Mouse (Mus musculus) right cerebral cortex, postnatal 14 days (tissue): Measurements from ENCODE around the gene Cog2.

Source experiments
- DNase-seq: peaks from one replicate; pipeline ENCODE4 v3.0.0; 2022

The Cog2 gene

DNA sequence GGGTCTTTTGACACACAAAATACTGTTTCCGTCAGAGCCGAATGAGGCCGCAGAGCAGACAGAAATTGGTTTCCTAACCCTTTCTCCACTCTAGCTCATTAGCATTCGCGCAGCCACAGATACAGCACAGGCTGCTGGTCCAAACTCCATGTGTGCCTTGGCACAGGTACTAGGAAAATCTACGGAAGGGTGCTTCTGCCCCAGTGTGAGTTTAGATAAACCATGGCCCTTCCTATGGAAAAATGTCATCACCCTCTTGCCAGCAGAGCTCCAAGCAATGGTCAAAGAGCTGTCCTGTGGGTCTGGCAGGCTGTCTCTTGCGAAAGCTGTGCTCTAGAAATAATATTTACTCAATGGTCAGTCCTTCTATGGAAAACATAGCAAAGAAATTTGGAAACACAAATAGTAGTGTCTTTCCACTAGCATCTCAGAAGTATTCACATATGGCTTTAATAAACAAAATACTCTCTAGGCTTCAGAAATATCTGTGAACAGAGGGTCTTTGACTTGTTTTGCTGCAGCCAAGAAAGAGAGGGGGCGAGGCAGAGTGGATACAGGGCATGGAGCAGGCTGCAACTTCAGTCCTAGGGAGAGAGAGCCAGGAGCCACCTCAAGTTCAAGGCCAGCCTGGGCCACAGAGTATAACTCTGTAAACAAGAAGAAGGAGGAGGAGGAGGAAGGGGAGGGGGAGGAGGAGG, 51.3 kb downstream of the Cog2 start:
- no peak for DNase-seq

DNA sequence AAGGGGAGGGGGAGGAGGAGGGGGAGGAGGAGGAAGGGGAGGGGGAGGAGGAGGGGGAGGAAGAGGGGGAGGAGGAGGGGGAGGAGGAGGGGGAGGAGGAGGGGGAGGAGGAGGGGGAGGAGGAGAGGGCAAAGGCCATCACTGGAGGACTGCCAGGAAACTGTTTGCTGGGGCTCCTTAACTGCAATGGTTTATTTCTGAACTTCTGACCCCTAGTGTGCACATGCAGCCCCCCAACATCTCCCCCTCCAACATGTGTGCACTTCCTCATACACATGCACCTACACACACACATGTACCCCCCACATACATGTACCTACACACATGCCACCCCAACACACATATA, 51.8 kb downstream of the Cog2 start:
- no peak for DNase-seq

DNA sequence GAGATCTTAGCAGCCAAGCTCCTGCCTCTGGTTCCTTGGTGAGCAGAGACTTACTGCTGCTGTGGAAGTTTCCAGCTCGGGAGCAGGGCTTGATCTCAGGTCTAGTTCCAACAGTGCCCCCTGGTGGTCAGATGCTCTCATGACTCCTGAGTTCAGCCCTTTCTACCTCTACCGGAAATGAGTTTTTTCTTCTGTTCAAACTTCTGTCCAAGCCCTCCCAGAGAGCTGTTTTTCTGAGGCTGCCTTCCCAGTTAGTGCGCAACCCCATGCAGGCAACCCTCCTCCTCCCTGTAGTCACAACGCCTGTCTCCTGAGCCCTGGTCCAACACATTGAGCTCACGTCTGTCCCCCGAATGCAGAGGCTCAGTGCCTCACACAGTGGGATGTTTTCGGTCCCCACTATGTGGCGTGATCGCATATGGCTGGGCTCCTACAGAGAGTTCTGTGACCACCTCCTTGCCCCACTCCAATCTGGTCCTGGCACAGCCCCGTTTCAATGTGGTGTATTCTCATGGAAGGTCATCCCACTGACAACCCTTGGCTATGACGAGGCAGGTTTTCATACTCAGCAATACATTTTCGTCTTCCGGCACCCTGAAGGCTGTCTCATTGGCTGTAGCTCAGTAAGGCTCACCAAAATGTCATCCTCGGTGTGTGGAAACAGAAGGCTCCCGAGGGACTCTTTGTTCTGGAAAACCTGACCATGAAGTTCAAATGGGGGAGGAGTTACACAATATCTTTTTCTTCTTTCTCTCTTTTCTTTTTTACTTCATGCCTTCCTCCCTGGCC, 53.2 kb downstream of the Cog2 start:
- DNase-seq, result peak; percentile 94

DNA sequence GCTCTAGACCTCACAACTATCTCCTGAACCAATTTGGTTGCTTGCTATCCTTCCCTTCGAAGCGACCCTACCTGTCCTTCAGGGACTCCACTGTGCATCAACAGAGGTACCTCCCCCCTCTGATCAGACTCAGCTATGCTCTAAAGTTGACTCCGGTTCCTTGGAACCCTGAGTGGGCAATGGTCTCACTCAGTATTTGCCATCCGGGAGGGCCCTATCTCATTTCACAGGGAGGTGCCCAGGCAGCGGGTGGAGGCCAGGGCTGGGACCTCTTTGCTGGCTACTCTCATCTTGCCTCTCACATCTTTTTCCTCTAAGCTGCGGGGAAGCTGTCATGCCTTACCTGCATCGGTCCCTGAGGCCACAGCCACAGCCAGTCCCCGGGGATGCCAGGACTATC, 55.2 kb downstream of the Cog2 start, which contains the start of gene Capn9:
TSS of gene Capn9 (plus strand) at position 301 of the 400 bp plus-strand sequence.
- DNase-seq, result no peak

DNA sequence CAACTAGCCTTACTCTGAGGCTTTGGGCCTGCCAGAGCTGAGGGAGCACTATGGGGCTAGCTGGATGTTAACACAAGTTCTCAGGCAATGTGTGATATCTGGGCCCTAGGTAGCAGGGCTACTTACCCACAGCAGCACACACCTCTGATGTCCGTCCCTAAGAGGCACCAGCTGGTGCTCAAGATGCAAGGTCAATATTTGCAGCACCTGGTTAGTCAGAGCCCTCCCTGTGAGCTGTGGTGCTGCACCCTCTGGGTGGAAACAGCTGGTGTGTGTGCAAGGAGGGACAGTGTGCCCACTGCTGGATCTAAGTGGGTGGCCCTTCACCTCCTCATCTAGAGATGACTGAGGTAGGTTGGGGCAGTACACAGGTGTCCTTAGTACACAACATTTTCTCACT, 56.2 kb downstream of the Cog2 start:
- DNase-seq, result no peak

DNA sequence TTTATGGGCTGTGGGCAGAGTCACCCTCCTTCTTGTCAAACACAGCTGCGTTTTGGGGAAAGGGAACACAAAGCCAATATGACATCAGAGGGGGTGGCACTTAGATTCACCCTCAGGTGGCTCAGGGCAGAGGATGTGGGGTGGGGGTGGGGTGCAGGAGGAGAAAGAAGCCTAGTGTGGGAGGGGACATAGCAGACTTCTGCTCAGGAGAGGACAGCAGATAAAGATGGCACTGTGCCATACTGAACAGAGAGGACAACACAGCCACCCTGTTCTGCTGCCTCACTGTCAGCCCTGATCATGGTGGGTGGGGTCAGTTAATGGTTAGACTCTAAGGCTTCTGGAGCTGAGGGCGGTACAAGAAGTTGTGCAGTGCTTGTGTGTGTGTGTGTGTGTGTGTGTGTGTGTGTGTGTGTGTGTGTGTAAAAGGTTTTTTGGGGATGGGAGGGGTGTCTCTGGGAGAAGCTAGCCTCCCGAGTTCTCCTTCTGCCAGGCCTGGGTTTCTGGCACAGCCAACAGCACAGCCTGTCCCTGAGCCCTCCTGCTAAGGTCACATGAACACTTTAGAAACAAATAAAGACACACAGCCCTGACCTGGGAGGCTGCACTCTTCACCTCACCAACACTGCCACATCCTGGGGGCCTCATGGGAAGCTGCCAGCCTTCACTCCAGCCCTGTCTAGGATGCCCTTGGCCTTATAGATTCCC, 65.3 kb downstream of the Cog2 start:
- DNase-seq, result no peak

DNA sequence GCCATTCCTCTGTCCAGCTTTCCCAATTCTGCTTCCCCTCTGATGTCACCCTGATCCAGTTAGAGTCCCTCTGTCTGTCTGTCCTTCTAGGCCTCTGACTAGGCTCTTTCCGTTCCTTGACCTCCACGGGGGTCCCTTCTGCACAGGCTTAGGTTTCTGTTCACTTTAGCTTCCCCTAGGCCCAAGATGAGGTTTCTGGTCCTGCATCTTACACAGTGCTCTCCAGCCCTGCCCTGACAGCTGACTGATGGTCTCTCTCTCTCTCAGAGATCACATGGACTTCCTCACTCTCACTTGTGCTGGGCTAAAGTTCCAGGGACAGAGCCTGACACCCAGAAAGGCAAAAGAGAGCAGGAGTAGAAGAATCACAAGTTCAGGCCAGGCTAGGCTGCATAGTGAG, 66.0 kb downstream of the Cog2 start:
- DNase-seq, result no peak

DNA sequence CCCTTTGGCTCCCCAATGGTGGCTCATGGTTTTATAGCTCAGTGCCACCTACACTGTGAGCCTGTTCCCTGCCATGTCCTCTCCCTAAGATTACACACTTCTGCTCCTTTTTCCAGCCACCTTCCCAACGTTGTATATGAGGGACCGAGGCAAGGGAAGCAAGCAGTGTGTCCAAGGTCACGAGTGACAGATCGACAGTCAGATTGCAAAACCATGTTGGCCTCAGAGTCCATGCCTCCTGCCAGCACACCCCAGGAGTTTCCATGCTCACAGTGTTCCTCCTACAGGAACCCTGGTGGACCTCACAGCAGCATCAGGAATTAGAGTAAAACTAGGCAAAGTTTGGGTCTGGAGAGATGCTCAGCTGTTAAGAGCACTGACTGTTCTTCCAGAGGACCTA, 68.8 kb downstream of the Cog2 start:
- DNase-seq, result no peak
